Mouse (Mus musculus) kidney, adult 9 months (tissue): Measurements from ENCODE around the gene Kcnn3.

ENCODE experiments used
- DNase-seq: peaks from one replicate; pipeline ENCODE4 v3.0.0; 2022

Gene Kcnn3

GRCm38 (mm10) chr3:89569058-89569457, 49.1 kb downstream of the Kcnn3 start:
- DNase-seq, result no peak

- DNase-seq, result no peak
Observed at GRCm38 (mm10) chr3:89569707-89570324, 49.9 kb downstream of the Kcnn3 start.

GRCm38 (mm10) chr3:89570362-89570761, 50.4 kb downstream of the Kcnn3 start:
- DNase-seq, result no peak

GRCm38 (mm10) chr3:89574260-89574659, 54.3 kb downstream of the Kcnn3 start:
- no peak for DNase-seq

DNA sequence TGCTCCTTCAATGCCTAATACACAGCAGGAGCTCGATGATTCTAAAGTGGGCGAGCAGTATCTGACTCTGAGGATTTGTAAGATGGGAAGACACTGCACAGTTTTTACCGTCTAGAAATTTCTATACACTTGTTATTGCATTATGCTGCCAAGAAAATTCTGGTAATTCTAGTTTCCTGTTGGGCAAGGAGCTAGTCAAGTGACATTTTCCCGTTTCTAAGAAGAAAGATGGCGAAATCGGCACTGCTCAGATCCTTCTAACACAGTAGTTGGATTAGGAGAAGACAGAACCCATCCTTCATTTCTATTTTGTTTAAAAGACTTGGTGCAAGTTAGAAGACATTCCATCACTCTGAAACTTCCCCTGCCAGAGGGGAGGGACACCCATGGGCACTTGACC, 56.4 kb downstream of the Kcnn3 start:
- no peak for DNase-seq

GRCm38 (mm10) chr3:89577154-89577553, 57.2 kb downstream of the Kcnn3 start:
- no peak for DNase-seq

GRCm38 (mm10) chr3:89578083-89578482, 58.1 kb downstream of the Kcnn3 start:
- no peak for DNase-seq

DNA sequence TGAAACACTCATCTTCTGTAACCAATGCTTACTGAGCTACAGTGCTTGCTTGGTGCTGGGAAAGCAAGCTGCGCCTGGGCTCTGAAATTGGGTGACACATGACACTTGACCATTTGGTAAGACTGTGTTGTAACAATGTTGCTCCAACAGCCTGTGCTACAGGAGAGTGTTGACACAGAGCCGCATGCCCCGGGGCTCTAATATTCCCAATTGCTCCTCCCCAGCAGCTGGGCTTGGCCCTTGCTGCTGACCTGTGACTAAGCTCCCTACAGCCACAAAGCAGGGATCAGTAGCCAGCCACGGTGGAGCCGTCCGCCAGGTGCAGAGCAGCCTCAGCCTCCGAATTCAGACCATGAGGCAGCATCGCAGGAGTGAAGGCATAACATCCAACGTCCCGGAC, 58.8 kb downstream of the Kcnn3 start:
- no peak for DNase-seq

GRCm38 (mm10) chr3:89584254-89584653, 64.3 kb downstream of the Kcnn3 start:
- peak; percentile 14 for DNase-seq

- DNase-seq, result no peak
Observed at GRCm38 (mm10) chr3:89588436-89588835, 68.5 kb downstream of the Kcnn3 start.

GRCm38 (mm10) chr3:89589321-89589720, 69.4 kb downstream of the Kcnn3 start:
- DNase-seq, result no peak

DNA sequence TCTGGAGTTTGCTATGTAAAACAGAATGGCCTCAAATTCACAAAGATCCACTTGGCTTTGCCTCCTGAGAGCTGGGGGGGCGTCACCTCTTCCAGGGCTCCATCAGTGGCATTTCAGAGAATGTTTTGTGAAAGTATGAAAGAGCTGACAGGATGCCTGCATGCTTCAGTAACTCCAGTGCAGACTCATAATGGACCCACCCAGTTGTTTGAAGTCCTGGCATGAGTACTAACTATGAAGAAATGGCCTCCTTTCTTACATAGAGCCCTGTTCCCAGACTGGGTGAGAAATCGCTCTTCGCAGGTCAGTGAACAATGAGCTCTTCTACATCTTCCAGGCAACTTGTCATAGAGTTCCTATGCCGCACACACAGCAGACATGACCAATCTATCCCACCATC, 70.4 kb downstream of the Kcnn3 start:
- no peak for DNase-seq

DNA sequence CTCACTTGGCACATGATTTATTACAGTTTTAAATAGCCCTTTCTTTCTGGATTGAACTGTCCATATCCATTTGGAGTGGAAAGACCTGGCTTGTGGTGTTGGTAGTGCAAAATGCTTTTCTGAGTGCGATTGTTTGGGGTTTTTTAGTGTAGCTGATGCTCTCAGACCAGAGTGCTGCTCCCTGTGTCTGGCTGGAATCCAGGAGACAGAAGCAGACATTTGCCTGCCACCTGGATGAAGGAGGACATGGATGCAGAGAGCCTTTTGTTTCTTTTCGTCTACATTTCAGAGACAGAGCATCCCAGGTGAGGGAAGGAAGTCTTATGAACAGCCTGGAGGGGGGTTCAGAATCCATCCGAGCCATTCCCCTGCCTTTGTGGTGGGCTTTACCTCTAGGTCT, 71.5 kb downstream of the Kcnn3 start:
- DNase-seq, result no peak

DNA sequence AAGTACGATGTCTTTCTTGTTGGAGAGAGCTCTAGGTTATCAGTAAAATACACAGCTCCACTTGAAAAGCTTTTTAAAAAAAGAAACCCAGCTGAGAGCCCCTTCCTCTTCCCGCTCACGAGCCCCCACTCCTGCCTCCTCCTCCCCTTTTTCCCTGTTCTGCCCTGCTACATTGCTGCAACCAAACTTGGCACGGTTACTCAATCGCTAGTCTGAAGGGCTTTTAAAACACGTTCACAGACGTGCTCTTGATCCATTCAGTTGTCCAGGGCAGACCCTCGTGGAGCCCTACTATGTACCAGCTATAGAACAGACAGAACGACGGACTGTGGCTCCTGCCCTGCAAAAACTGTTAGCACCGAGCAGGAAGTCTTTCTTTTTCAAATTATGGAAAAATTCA, 72.8 kb downstream of the Kcnn3 start:
- no peak for DNase-seq

GRCm38 (mm10) chr3:89593524-89593923, 73.6 kb downstream of the Kcnn3 start:
- no peak for DNase-seq

GRCm38 (mm10) chr3:89598361-89598760, 78.4 kb downstream of the Kcnn3 start:
- DNase-seq, result no peak

DNA sequence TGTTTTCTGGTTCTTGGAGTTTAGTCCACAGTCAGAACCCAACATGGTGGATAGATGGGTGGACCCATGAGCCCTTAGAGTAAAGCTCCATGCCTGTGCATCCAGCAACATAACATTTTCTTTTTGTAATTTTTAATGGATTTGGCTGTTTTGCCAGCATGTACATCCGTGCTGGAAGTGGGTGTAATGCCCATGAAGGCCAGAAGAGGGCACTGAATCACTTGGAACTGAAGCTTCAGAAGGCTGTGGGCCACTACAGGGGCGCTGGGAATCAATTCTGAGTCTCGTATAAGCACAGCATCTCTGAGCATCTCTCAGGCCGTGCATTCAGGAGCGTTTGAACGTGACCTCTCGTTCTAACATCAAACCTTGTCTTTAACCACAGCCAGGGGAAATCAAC, 79.0 kb downstream of the Kcnn3 start:
- DNase-seq, result no peak

- DNase-seq, result no peak
Observed at GRCm38 (mm10) chr3:89601060-89601459, 81.1 kb downstream of the Kcnn3 start.

- DNase-seq, result no peak
Observed at GRCm38 (mm10) chr3:89603300-89603699, 83.3 kb downstream of the Kcnn3 start.

DNA sequence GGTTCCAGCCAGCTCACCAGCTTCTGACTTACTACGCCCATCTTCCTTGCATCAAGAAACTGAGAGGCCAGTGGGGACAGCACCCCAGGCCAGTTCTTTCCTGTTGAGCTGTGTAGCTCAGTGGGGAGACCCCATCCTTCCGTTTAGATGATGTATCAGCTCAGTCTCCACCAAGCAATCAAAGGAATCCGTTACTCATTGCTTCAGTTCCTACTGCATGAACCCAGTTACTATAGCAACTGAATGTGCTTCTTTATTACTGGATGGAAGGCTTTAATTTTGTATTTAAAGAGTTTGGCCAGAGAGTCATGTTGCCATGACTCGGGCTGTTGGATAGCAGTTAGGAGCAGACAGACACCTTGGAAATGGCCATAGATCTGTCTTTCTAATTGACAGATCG, 85.3 kb downstream of the Kcnn3 start:
- no peak for DNase-seq

DNA sequence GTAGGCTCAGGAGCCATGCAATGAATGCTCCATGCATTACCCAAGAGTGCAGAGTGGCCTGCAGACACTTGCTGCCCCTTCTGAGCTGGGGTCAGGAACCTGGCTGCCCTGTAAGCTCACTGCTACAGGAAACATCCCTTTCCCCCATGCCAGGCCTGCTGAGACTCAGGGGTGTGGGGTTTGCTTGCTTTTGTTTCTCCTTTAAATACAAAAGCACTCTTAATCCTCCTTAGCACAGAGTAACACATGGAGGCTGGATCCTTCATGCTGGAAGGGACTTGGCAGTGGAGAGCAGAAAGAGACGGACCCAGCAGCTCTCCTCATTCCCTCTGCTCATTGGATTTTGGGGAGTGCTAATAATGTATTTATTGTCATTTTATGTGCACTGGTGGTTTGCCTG, 87.4 kb downstream of the Kcnn3 start:
- no peak for DNase-seq

DNA sequence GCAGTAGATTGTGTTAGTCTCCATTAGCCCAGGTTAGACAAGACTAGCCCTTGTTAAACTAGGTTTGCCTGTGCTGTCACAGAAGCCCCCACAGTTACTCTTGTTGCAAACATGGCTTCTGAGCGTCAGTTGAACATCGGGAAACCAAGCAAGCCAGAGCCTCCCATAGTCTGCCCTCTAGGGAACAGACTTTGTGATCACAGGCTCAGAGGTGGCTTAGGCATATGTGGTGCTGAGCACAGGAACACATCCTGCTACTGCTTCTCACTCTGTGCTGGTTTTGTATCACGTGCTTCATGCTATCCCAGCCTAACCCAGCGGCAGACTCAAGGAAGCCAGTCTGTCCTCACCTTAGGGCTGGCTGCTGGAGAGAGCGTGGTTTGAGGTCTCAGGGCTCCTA, 92.1 kb downstream of the Kcnn3 start:
- no peak for DNase-seq

DNA sequence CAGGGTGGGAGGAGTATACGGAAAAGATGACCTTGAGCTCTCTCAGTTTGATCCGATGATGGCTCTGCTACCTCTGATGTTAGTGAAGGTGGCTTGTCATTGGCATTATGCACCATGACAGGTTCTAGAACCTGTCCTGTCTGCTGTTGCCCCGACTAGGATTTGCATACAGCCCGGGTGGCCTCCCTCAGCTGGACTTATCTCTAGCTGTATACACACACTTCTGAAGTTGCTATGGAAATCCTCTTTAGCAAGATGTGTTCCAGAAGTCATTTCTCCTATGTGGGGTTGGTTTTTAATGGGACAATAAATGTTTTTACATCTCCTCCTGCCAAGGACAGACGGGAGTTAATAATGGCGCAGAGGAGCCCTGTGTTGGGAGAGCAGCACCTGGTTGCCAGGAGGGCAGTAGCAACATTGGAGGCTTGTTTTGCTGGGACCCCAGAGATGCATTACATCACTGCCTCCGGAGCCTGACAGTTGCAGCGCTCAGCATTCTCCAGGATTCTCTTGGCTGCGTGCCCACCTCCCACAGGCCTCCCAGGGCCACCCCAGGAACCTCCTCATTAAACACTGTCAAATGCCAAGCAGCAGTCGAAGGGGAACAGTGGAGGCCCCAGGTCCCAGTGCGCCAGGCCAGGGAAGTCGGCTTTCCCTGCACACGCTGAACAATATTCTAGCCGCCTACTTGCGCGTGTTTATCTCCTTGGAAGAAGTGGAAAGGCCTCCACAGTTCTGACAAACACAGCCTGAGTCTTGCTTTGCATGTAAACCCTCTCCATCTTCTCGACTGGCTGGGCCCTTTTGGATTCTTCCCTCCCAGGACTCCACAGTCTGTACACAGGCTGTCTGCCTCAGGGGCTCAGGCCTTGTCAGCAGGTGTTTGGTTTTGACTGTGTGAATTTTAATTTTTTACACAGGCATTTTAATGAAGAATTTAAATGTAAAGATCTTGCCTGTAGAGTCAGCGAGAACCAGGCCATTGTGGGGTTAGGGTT, 93.9 kb downstream of the Kcnn3 start:
- peak; percentile 67 for DNase-seq

DNA sequence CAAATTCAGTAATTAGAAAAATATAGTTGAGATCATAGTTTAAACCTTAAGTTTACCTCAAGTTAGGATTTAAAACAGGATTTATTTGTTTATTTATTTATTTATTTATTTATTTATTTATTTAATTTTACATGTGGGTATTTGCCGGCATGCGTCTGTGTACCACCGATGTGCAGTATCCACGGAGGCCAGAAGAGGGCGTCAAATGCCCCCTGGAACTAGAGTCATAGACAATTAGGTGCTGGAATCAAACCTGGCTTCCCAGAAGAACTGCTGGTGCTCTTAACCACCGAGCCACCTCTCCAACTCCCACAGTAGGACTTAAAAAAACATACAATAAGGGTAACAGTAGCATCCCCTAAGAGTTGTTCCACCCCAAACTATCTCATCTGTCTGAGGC, 96.9 kb downstream of the Kcnn3 start:
- peak; percentile 7 for DNase-seq
